Mouse (Mus musculus): ENCODE measurements at regions not wholly inside any gene's neighbourhood (a gene's known extent, or its start where the extent isn't known, plus 50 kb on each side); places are given as distances from the start of the nearest gene placed in this dataset.

GRCm38 (mm10) chr8:90762390-90762789, 54.8 kb downstream of the Gm19935 start:
- no peak for DNase-seq

GRCm38 (mm10) chr8:90761947-90762346, 55.2 kb downstream of the Gm19935 start:
- DNase-seq, result no peak

GRCm38 (mm10) chr8:90761446-90761845, 55.7 kb downstream of the Gm19935 start:
- no peak for DNase-seq

- DNase-seq, result no peak
Measured at GRCm38 (mm10) chr8:90759531-90759930, 57.7 kb downstream of the Gm19935 start.

- DNase-seq, result peak; percentile 1 to 2
Measured at GRCm38 (mm10) chr8:90755020-90755419, 62.2 kb downstream of the Gm19935 start.

GRCm38 (mm10) chr8:90743546-90743945, 73.6 kb downstream of the Gm19935 start:
- no peak for DNase-seq

- no peak for DNase-seq
Measured at GRCm38 (mm10) chr8:90740963-90741733, 76.0 kb downstream of the Gm19935 start.

GRCm38 (mm10) chr8:90740302-90740962, 76.8 kb downstream of the Gm19935 start:
- no peak for DNase-seq

- no peak for DNase-seq
Measured at GRCm38 (mm10) chr8:90728011-90728410, 89.2 kb downstream of the Gm19935 start.

GRCm38 (mm10) chr8:90725188-90725587, 92.0 kb downstream of the Gm19935 start:
- DNase-seq, result no peak

- no peak for DNase-seq
Measured at GRCm38 (mm10) chr8:90716436-90716835, 100.8 kb downstream of the Gm19935 start.

- DNase-seq, result peak; percentile 30 to 75
Measured at GRCm38 (mm10) chr8:90708524-90708923, 108.7 kb downstream of the Gm19935 start.

GRCm38 (mm10) chr8:90692516-90692915, 124.7 kb downstream of the Gm19935 start:
- DNase-seq, result no peak

- no peak for DNase-seq
Measured at GRCm38 (mm10) chr8:90685076-90685475, 132.1 kb downstream of the Gm19935 start.

GRCm38 (mm10) chr8:90670471-90671057, 146.6 kb downstream of the Gm19935 start:
- peak; percentile 2 to 4 for DNase-seq

- DNase-seq, result no peak
Measured at GRCm38 (mm10) chr8:90669396-90669795, 147.8 kb downstream of the Gm19935 start.

GRCm38 (mm10) chr8:90659066-90659465, 158.1 kb downstream of the Gm19935 start:
- no peak for DNase-seq

GRCm38 (mm10) chr8:90657641-90658051, 159.5 kb downstream of the Gm19935 start:
- DNase-seq, result peak in 1 of 2 experiments; percentile 35

GRCm38 (mm10) chr8:90657116-90657515, 160.1 kb downstream of the Gm19935 start:
- no peak for DNase-seq

- no peak for DNase-seq
Measured at GRCm38 (mm10) chr8:90656436-90657090, 160.6 kb downstream of the Gm19935 start.

- no peak for DNase-seq
Measured at GRCm38 (mm10) chr8:90654786-90655185, 162.4 kb downstream of the Gm19935 start.

- DNase-seq, result no peak
Measured at GRCm38 (mm10) chr8:90642392-90642791, 174.8 kb downstream of the Gm19935 start.

- DNase-seq, result no peak
Measured at GRCm38 (mm10) chr8:90636770-90637169, 180.4 kb downstream of the Gm19935 start.
